Mouse (Mus musculus) liver, embryonic 15.5 days (tissue): ENCODE measurements at regions not wholly inside any gene's neighbourhood (a gene's known extent, or its start where the extent isn't known, plus 50 kb on each side); places are given as distances from the start of the nearest gene placed in this dataset.
"Not testable (repeated sequence)": the region's sequence is repeated elsewhere in the genome, so short reads cannot be mapped to it uniquely, and the experiment has no call there.

ENCODE experiments used
- ATAC-seq: fragments of 200-750 bp; cut with Nextera tagmentation; 2 replicates; pipeline ENCODE4 v1.8.0; 2017; ENCODE audit warnings: moderate number of reproducible peaks, mild to moderate bottlenecking, moderate library complexity; ENCODE audit not compliant: insufficient read depth
- H3K27ac ChIP-seq: fragments of 300-500 bp; sonication (generic); replicated peaks from 2 replicates; pipeline ENCODE4 v1.5.1; 2015; ENCODE audit warnings: mild to moderate bottlenecking, inconsistent platforms
- H3K27me3 ChIP-seq: fragments of 300-500 bp; sonication (generic); 2 replicates; pipeline ENCODE4 v1.6.1; 2015; ENCODE audit warnings: mild to moderate bottlenecking, inconsistent platforms
- H3K36me3 ChIP-seq: fragments of 300-500 bp; sonication (generic); replicated peaks from 2 replicates; pipeline ENCODE4 v1.6.1; 2015; ENCODE audit warnings: moderate library complexity, mild to moderate bottlenecking, inconsistent platforms
- H3K4me1 ChIP-seq: fragments of 300-500 bp; sonication (generic); replicated peaks from 2 replicates; pipeline ENCODE4 v1.6.1; 2015; ENCODE audit warnings: inconsistent platforms
- H3K4me2 ChIP-seq: fragments of 300-500 bp; sonication (generic); 2 replicates; pipeline ENCODE4 v1.6.1; 2015; ENCODE audit warnings: moderate library complexity, mild to moderate bottlenecking, inconsistent platforms
- H3K4me3 ChIP-seq: fragments of 300-500 bp; sonication (generic); replicated peaks from 2 replicates; pipeline ENCODE4 v1.5.1; 2015; ENCODE audit warnings: mild to moderate bottlenecking, inconsistent platforms
- H3K9ac ChIP-seq: fragments of 300-500 bp; sonication (generic); 2 replicates; pipeline ENCODE4 v1.6.1; 2015; ENCODE audit warnings: moderate library complexity, mild to moderate bottlenecking, inconsistent platforms
- H3K9me3 ChIP-seq: fragments of 300-500 bp; sonication (generic); replicated peaks from 2 replicates; pipeline ENCODE4 v1.6.1; 2016; ENCODE audit warnings: inconsistent platforms
- WGBS: fragments of 180-500 bp; shearing (Covaris S2); methylation state at CpG from one replicate; pipeline ENCODE4 v1.1.7; 2015; ENCODE audit warnings: mixed read lengths; ENCODE audit not compliant: insufficient replicate concordance; 5-methylcytosine and 5-hydroxymethylcytosine counted together

DNA sequence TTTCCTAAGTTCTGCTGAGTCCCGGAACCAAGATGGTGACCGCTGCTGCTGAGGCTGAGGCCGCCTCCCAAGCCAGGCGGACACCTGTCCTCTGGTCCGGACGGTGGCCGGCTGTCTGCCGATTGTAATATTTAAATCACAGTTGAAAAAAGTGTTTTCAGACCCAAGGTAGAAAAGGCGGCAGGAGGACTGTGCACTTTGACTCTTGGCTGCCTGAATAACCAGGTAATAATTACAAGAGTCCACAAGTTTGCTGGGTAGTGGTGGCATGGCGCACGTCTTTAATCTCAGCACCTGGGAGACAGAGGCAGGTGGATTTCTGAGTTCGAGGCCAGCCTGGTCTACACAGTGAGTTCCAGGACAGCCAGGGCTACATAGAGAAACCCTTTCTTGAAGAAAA is 305.7 kb downstream of the Etnk1 start:
- H3K36me3 ChIP-seq, H3K9me3 ChIP-seq, H3K4me3 ChIP-seq, H3K27ac ChIP-seq, H3K9ac ChIP-seq, H3K4me2 ChIP-seq, H3K27me3 ChIP-seq, ATAC-seq, H3K4me1 ChIP-seq: not testable (repeated sequence)
- WGBS: 80% methylated on average over 11 of the region's 12 CpGs

DNA sequence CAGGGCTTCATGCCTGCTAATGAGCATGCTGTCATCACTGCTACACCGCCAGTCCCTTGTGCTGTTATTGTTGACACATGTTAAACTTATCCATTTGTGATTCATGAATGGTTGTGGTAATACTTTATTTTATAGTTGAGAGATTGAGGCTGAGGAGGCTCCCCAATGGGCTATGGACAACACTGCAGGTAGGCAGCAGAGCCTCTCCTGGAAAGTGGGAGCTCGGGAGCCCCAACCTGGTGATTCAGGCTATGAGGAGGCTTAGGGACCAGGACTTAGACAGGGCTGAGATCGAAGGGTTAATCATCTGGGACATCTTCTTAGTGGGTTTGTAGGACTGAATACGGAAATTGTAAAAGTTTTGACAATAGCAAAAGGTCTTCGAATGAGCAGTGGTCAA is 307.4 kb downstream of the Etnk1 start:
- no peak for ATAC-seq
- Histone ChIP-seq H3K27ac (no peak overlapping the region), H3K4me2 (no peak overlapping the region), H3K9me3 (no peaks in the 10 kb centered on the region), H3K27me3 (no peaks in the 10 kb centered on the region), H3K36me3 (no peaks in the 10 kb centered on the region), H3K9ac (no peak overlapping the region), H3K4me3 (no peak overlapping the region), H3K4me1 (no peaks in the 10 kb centered on the region)
- 61% methylated on average over 5 of the region's 5 CpGs for WGBS

DNA sequence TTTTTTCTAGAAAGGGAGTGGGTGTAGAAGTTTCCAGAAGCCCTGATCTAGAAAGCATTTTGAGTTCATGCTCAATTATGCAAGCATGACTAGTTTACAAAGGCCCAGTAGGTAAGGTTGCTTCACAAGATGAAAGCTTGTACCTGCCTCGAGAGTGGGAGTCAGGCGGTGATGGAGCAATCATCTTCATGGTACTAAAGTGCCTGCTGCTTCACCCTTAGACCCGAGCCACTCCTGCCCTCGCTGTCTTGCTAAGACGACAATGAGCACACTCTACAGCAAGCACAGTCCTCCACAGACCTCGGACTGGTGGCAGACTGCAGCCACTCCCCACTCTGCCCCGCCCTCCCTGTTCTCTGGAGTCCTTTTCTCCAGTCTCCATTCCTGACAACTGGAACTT is 308.3 kb downstream of the Etnk1 start:
- Histone ChIP-seq H3K4me3 (no peak overlapping the region), H3K36me3 (no peaks in the 10 kb centered on the region), H3K9me3 (no peaks in the 10 kb centered on the region), H3K27ac (no peak overlapping the region), H3K27me3 (no peaks in the 10 kb centered on the region), H3K4me2 (no peak overlapping the region), H3K4me1 (no peaks in the 10 kb centered on the region), H3K9ac (no peak overlapping the region)
- 70% methylated on average over 7 of the region's 7 CpGs for WGBS
- no peak for ATAC-seq

DNA sequence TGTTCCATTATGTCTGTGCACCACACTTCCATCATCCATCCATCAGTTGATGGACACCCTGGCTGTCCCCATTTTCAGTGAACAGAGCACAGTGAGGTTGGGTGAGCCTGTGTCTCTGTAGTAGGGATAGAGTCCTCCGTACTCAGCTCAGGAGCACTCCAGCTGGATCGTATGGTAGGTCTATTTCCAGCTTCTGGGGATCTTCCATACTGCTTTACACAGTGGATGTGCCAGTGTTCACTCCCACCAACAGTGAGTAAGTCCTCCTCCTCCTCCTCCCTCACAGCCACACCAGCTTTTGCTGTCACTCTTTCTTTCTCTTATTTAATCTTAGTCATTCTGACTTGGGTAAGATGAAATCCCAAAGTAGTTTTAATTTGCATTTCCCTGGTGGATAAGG is 310.4 kb downstream of the Etnk1 start:
- Histone ChIP-seq H3K4me3 (no peak overlapping the region), H3K27ac (no peak overlapping the region), H3K4me1 (no peaks in the 10 kb centered on the region), H3K36me3 (no peaks in the 10 kb centered on the region), H3K27me3 (no peaks in the 10 kb centered on the region), H3K9me3 (no peaks in the 10 kb centered on the region), H3K4me2 (no peak overlapping the region), H3K9ac (no peak overlapping the region)
- no peak for ATAC-seq
- 72% methylated on average over 2 of the region's 2 CpGs for WGBS

DNA sequence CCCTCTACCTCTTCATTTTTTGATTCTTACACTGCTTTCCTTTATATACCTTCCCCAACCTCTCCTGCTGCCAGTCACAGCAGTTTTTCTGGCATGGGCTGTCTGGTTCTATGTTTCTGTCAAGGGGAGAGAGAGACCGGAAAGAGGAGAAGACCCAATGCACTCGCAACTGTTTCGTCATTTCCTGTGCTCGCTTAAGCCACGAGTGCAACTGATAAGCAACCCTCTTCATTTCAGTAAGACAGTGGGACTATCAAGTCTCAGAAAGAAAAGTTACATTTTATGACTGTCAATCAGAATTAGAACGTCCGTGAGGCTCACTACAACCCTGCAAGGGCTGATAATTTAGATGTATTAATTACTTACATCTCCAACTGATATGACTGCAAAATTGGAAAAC is 312.2 kb downstream of the Etnk1 start:
- H3K4me2 ChIP-seq: no peak overlapping the region
- 15% methylated on average over 7 of the region's 7 CpGs for WGBS
- no peaks in the 10 kb centered on the region for H3K36me3 ChIP-seq
- H3K9me3 ChIP-seq: no peaks in the 10 kb centered on the region
- no peak overlapping the region for H3K9ac ChIP-seq
- ATAC-seq: no peak
- H3K4me1 ChIP-seq: no peaks in the 10 kb centered on the region
- no peak overlapping the region for H3K4me3 ChIP-seq
- H3K27me3 ChIP-seq: no peaks in the 10 kb centered on the region
- H3K27ac ChIP-seq: no peak overlapping the region

DNA sequence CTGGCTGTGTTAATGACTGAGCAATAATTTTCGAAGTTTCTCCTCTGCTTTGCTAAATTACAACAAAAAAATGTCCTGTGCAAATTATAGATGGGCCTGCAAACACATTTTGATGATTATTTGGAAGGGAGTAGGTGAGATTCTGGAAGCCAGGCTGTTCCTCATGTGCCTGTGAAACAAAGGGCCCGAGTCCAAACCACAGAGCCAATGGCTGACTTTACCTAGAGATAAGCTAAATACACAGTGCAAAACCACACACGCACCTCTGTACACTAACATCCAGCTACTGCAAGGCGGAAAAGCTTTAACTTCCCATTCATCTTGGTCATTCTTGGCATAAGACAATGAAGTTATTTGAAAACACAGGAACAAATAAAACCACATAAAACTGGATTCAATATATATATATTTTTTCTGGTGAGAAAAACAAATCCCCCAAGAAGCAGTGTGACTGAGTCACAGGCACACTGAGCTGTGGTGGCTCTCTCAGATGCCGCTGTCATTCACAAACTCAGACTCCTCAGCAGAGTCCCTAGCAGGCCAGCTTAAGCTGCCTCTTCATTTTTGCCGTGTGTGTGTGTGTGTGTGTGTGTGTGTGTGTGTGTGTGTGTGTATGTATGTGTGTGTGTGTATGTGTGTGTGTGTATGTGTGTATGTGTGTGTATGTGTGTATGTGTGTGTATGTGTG is 312.8 kb downstream of the Etnk1 start:
- 33% methylated on average over 6 of the region's 6 CpGs for WGBS
- H3K4me1 ChIP-seq: no peaks in the 10 kb centered on the region
- H3K4me2 ChIP-seq: no peak overlapping the region
- H3K4me3 ChIP-seq: no peak overlapping the region
- no peaks in the 10 kb centered on the region for H3K27me3 ChIP-seq
- H3K9me3 ChIP-seq: no peaks in the 10 kb centered on the region
- H3K27ac ChIP-seq: no peak overlapping the region
- no peak for ATAC-seq
- H3K9ac ChIP-seq: no peak overlapping the region
- no peaks in the 10 kb centered on the region for H3K36me3 ChIP-seq

DNA sequence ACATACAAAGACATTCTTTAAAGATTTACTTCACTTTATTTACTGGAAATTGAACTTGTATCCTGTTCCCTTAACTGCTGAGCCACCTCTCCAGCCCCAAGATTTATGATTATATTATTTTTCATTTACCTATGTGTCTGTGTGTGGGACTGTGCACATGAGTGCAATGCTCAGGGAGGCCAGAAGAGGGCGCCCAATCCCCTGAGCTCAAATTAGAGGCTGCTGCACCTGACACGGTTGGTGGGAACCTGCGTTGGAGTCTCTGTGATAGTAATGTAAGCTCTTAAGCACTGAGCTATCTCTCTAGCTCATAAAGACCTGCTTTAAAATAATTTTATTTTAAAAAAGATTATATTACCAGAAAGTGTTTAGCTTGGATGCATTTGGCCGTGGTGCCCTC is 315.3 kb downstream of the Etnk1 start:
- H3K27ac ChIP-seq: no peak overlapping the region

DNA sequence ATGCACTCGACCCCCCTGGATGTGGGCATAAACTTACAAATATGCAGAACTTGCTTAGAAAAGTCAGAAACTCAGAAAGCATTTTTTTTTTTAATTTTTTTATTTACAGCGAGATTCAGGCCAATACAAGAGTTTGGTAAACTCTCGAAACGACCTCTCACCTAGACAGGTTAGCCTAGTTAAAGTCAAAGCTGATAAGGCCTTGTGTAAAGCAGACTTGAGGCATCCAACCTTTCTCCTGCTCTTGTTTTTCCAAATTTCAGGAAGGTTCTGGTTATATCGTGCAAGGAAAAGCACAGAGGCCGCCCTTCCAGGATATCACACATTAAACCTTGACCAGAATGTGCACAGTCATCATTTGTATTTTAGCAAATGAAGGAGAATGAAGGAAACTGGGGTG is 315.8 kb downstream of the Etnk1 start:
- WGBS: 60% methylated on average over 6 of the region's 6 CpGs
- no peaks in the 10 kb centered on the region for H3K36me3 ChIP-seq
- no peak overlapping the region for H3K4me2 ChIP-seq
- H3K4me1 ChIP-seq: no peaks in the 10 kb centered on the region
- no peak overlapping the region for H3K27ac ChIP-seq
- no peaks in the 10 kb centered on the region for H3K9me3 ChIP-seq
- no peak overlapping the region for H3K4me3 ChIP-seq
- ATAC-seq: no peak
- no peak overlapping the region for H3K9ac ChIP-seq
- no peaks in the 10 kb centered on the region for H3K27me3 ChIP-seq

More for the DNA sequence above, 315.3 kb downstream of the Etnk1 start:
- Histone ChIP-seq H3K4me2 (no peak overlapping the region), H3K4me3 (no peak overlapping the region), H3K36me3 (no peaks in the 10 kb centered on the region), H3K27me3 (no peaks in the 10 kb centered on the region), H3K9ac (no peak overlapping the region), H3K9me3 (no peaks in the 10 kb centered on the region), H3K4me1 (no peaks in the 10 kb centered on the region)
- 71% methylated on average over 4 of the region's 4 CpGs for WGBS
- no peak for ATAC-seq

DNA sequence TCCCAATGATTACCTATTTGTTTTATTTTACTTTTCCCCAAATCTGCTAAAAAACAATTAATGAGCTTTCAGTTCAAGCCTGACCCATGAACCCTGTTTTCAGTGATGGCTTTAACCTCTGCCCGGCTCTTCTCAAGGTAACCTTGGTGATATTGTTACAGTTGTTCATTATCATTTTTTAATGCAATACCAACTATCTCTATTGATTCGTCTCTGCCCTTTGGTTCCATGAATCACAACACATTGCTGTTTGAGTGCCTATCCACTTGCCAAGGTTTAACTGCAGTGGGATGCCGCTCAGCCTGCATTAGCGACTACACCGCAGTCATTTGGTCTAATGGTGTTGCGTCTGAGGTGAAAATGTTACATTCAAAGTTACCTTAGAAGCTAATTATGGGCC is 317.9 kb downstream of the Etnk1 start:
- H3K4me2 ChIP-seq: no peak overlapping the region
- no peaks in the 10 kb centered on the region for H3K9me3 ChIP-seq
- no peak overlapping the region for H3K9ac ChIP-seq
- 77% methylated on average over 6 of the region's 6 CpGs for WGBS
- no peaks in the 10 kb centered on the region for H3K27me3 ChIP-seq
- ATAC-seq: no peak
- no peaks in the 10 kb centered on the region for H3K36me3 ChIP-seq
- H3K4me3 ChIP-seq: no peak overlapping the region
- H3K27ac ChIP-seq: no peak overlapping the region
- H3K4me1 ChIP-seq: no peaks in the 10 kb centered on the region

DNA sequence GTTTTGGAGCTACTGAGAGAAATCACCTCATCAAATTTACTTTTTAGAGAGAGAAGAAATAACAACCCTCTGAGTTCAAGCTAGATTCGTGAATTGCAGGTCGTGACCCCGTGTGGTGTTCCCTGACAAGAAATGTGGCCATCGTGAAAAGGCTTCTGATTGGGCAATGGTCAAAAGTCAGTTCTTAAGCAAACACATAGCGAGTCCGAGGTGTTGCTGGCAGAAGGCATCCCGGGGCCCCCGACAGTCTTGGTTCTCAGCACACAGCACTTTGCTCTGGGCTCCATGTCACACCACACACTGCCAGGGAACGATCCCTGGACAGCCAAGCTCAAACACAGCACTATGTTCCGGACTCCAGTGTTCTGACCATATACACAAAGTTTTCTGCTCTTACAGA is 320.0 kb downstream of the Etnk1 start:
- Histone ChIP-seq H3K4me2 (no peak overlapping the region), H3K27ac (no peak overlapping the region), H3K36me3 (no peaks in the 10 kb centered on the region), H3K4me3 (no peak overlapping the region), H3K4me1 (no peaks in the 10 kb centered on the region), H3K27me3 (no peaks in the 10 kb centered on the region), H3K9me3 (no peaks in the 10 kb centered on the region), H3K9ac (no peak overlapping the region)
- WGBS: 54% methylated on average over 10 of the region's 10 CpGs
- peak; percentile 34; the same call in 1 of the 2 replicates for ATAC-seq

DNA sequence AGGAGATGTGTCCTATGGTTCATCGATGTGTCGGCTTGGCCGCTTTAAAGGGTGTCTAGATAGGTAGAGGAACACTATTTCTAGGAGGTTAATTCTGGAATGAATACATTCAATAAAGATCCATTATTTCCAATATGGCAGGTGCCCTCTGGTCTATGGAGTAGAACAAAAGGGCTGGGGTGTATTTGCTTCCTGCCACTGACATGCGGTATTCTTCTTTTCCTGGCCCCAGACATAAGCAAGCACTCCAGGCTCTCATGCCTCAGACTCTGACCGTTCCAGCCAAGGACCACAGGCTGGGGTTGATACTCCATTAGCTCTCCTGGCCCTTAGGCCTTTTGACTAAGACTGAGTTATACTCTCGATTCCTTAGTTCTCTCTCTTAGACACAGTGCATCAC is 323.0 kb downstream of the Etnk1 start:
- Histone ChIP-seq H3K27me3 (no peaks in the 10 kb centered on the region), H3K9me3 (no peaks in the 10 kb centered on the region), H3K4me2 (no peak overlapping the region), H3K4me3 (no peak overlapping the region), H3K9ac (no peak overlapping the region), H3K4me1 (no peaks in the 10 kb centered on the region), H3K27ac (no peak overlapping the region), H3K36me3 (no peaks in the 10 kb centered on the region)
- 83% methylated on average over 6 of the region's 6 CpGs for WGBS
- ATAC-seq: no peak

DNA sequence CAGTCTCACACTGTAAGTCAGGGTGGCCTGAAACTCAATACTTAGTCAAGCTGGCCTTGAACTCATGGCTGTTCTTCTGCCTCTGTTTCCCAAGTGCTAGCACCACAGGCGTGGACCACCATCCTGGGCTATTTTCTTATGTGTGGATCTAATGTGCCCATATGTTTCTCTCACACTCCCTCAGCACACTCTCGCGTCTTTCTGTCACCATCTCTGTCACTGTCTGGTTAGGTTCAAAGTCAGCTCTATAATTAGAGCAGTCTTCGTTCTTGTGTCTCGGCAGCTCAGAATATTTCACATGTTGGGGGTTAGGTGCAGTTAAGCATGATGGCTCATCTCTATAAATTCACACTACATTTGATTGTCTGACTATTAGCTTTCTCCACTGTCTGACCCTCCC is 324.4 kb downstream of the Etnk1 start:
- H3K4me1 ChIP-seq: no peaks in the 10 kb centered on the region
- no peak overlapping the region for H3K27ac ChIP-seq
- no peak overlapping the region for H3K4me2 ChIP-seq
- no peak overlapping the region for H3K9ac ChIP-seq
- H3K9me3 ChIP-seq: no peaks in the 10 kb centered on the region
- no peaks in the 10 kb centered on the region for H3K27me3 ChIP-seq
- H3K36me3 ChIP-seq: no peaks in the 10 kb centered on the region
- H3K4me3 ChIP-seq: no peak overlapping the region
- ATAC-seq: no peak
- WGBS: 87% methylated on average over 5 of the region's 5 CpGs
